Mouse (Mus musculus) heart, embryonic 16.5 days (tissue): ENCODE data around the gene Nek6. TPM values are rescaled to one million over a fixed set of nuclear protein-coding genes. Genes with fewer than 3 reads are reported as not detected.

Source experiments
- microRNA-seq: library from miRNA; unstranded; fragments of <30 nt; microRNA quantifications from one replicate; pipeline ENCODE4, GENCODE M21; 2017
- polyA plus RNA-seq: library from polyadenylated mRNA; unstranded; fragments of >200 nt; fragmentation: Nextera tagmentation; extraction: Ambion mirVana; gene quantifications from 2 replicates; pipeline ENCODE4 v1.2.1, GENCODE M21; 2015

Gene Nek6
- polyA plus RNA-seq, 1 experiment from 2014 or later: 66.2 TPM

Small RNA genes lying within 50 kb of the gene (microRNA-seq; reads per million reads assigned to microRNA genes)
- not detected for gene Gm27634

Other genes with a start within 250 kb of the Nek6 start
- gene Dennd1a, start 224.3 kb upstream of the Nek6 start, polyA plus RNA-seq: 11.6 and 12.7 TPM in 2 replicates
- not detected in 2 replicates for gene Lhx2, start 172.4 kb upstream of the Nek6 start, polyA plus RNA-seq
- gene Psmb7, start 132.4 kb downstream of the Nek6 start, polyA plus RNA-seq: 214 and 217 TPM in 2 replicates
- not detected in 2 replicates for gene Nr5a1, start 202.9 kb downstream of the Nek6 start, polyA plus RNA-seq